Mouse (Mus musculus): ENCODE measurements at regions not wholly inside any gene's neighbourhood (a gene's known extent, or its start where the extent isn't known, plus 50 kb on each side); places are given as distances from the start of the nearest gene placed in this dataset.

GRCm38 (mm10) chr13:60002098-60002497 lies 175.1 kb downstream of the Gas1 start:
- Histone ChIP-seq H3K9ac (replicated peaks; ENCODE audit: low read depth) (no peak overlapping the region), H3K27me3 (replicated peaks; ENCODE audit: insufficient read depth, low read length) (no peaks in the 10 kb centered on the region), H3K9me3 (ENCODE audit: low read length) (no peaks in the 10 kb centered on the region), H3K4me1 (ENCODE audit: insufficient read depth, low read depth, low read length) (no peaks in the 10 kb centered on the region), H3K4me2 (replicated peaks; ENCODE audit: low read depth, low read length) (no peak overlapping the region), H3K27ac (ENCODE audit: low read length) (no peak overlapping the region), H3K4me3 (ENCODE audit: low read depth, low read length) (no peak overlapping the region), H3K36me3 (ENCODE audit: insufficient read depth, low read length) (no peaks in the 10 kb centered on the region)
- DNase-seq (ENCODE audit: low spot score), result no peak
- TF ChIP-seq EP300 (IDR thresholded peaks at IDR 0.05), result no peak
- no peak for TF ChIP-seq CTCF (IDR thresholded peaks at IDR 0.05)
- 87% methylated on average over 8 of the region's 8 CpGs for WGBS
- no peak for ATAC-seq

- Histone ChIP-seq H3K4me1 (ENCODE audit: insufficient read depth, low read depth, low read length) (no peaks in the 10 kb centered on the region), H3K4me2 (replicated peaks; ENCODE audit: low read depth, low read length) (no peak overlapping the region), H3K27me3 (replicated peaks; ENCODE audit: insufficient read depth, low read length) (no peaks in the 10 kb centered on the region), H3K27ac (ENCODE audit: low read length) (no peak overlapping the region), H3K4me3 (ENCODE audit: low read depth, low read length) (no peak overlapping the region), H3K36me3 (ENCODE audit: insufficient read depth, low read length) (no peaks in the 10 kb centered on the region), H3K9ac (replicated peaks; ENCODE audit: low read depth) (no peak overlapping the region), H3K9me3 (ENCODE audit: low read length) (no peaks in the 10 kb centered on the region)
- no peak for DNase-seq (ENCODE audit: low spot score)
- no peak for ATAC-seq
- 58% methylated on average over 4 of the region's 4 CpGs for WGBS
- TF ChIP-seq CTCF (IDR thresholded peaks at IDR 0.05), result no peak
- TF ChIP-seq EP300 (IDR thresholded peaks at IDR 0.05), result no peak
Measured at GRCm38 (mm10) chr13:60001637-60002036, 175.5 kb downstream of the Gas1 start.

GRCm38 (mm10) chr13:60000618-60001347 lies 176.4 kb downstream of the Gas1 start:
- Histone ChIP-seq H3K4me3 (ENCODE audit: low read depth, low read length) (no peak overlapping the region), H3K4me1 (ENCODE audit: insufficient read depth, low read depth, low read length) (no peaks in the 10 kb centered on the region), H3K27ac (ENCODE audit: low read length) (no peak overlapping the region), H3K27me3 (replicated peaks; ENCODE audit: insufficient read depth, low read length) (no peaks in the 10 kb centered on the region), H3K9ac (replicated peaks; ENCODE audit: low read depth) (no peak overlapping the region), H3K36me3 (ENCODE audit: insufficient read depth, low read length) (no peaks in the 10 kb centered on the region), H3K9me3 (ENCODE audit: low read length) (no peaks in the 10 kb centered on the region), H3K4me2 (replicated peaks; ENCODE audit: low read depth, low read length) (no peak overlapping the region)
- WGBS, result 52% methylated on average over 8 of the region's 8 CpGs
- no peak for TF ChIP-seq EP300 (IDR thresholded peaks at IDR 0.05)
- ATAC-seq (no peak), DNase-seq (ENCODE audit: low spot score) (peak; percentile 14)

DNA sequence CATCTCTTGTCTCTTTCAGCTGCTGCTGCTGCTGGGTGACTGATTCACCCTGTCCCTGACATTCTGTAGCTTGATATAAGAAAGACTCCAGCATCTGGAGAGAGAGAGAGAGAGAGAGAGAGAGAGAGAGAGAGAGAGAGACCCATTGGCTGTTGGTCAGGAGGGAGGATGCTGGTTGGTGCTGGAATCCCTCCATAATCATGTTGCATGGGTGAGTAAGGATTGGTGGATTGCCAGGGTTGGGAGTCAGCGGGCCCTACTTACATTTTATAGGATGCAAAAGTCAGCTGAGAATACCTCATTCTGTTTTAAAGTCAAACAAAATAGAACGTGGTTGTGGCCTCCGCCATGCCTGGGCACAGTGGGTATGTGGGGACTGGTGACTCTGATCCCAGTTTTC lies 174.5 kb upstream of the Tut7 start:
- DNase-seq (ENCODE audit: low spot score), result no peak
- no peak overlapping the region for H3K4me3 ChIP-seq (ENCODE audit: low read depth, low read length)
- H3K27ac ChIP-seq (ENCODE audit: low read length), result no peak overlapping the region
- TF ChIP-seq EP300 (IDR thresholded peaks at IDR 0.05), result no peak
- TF ChIP-seq CTCF (IDR thresholded peaks at IDR 0.05), result no peak
- H3K4me2 ChIP-seq (replicated peaks; ENCODE audit: low read depth, low read length), result no peak overlapping the region
- no peaks in the 10 kb centered on the region for H3K27me3 ChIP-seq (replicated peaks; ENCODE audit: insufficient read depth, low read length)
- H3K9me3 ChIP-seq (ENCODE audit: low read length), result no peaks in the 10 kb centered on the region
- 85% methylated on average over 3 of the region's 3 CpGs for WGBS
- no peak for ATAC-seq
- no peak overlapping the region for H3K9ac ChIP-seq (replicated peaks; ENCODE audit: low read depth)
- H3K36me3 ChIP-seq (ENCODE audit: insufficient read depth, low read length), result no peaks in the 10 kb centered on the region
- H3K4me1 ChIP-seq (ENCODE audit: insufficient read depth, low read depth, low read length), result no peaks in the 10 kb centered on the region

- H3K27me3 ChIP-seq (replicated peaks; ENCODE audit: insufficient read depth, low read length), result no peaks in the 10 kb centered on the region
- H3K9me3 ChIP-seq (ENCODE audit: low read length), result no peaks in the 10 kb centered on the region
- no peak overlapping the region for H3K4me2 ChIP-seq (replicated peaks; ENCODE audit: low read depth, low read length)
- H3K4me3 ChIP-seq (ENCODE audit: low read depth, low read length), result no peak overlapping the region
- no peak overlapping the region for H3K9ac ChIP-seq (replicated peaks; ENCODE audit: low read depth)
- H3K36me3 ChIP-seq (ENCODE audit: insufficient read depth, low read length), result no peaks in the 10 kb centered on the region
- no peak overlapping the region for H3K27ac ChIP-seq (ENCODE audit: low read length)
- H3K4me1 ChIP-seq (ENCODE audit: insufficient read depth, low read depth, low read length), result no peaks in the 10 kb centered on the region
- DNase-seq (ENCODE audit: low spot score), result no peak
- no peak for ATAC-seq
- 64% methylated on average over 13 of the region's 13 CpGs for WGBS
- TF ChIP-seq CTCF (IDR thresholded peaks at IDR 0.05) (no peak), EP300 (IDR thresholded peaks at IDR 0.05) (no peak)
Measured at GRCm38 (mm10) chr13:59996146-59996814, 173.3 kb upstream of the Tut7 start.

DNA sequence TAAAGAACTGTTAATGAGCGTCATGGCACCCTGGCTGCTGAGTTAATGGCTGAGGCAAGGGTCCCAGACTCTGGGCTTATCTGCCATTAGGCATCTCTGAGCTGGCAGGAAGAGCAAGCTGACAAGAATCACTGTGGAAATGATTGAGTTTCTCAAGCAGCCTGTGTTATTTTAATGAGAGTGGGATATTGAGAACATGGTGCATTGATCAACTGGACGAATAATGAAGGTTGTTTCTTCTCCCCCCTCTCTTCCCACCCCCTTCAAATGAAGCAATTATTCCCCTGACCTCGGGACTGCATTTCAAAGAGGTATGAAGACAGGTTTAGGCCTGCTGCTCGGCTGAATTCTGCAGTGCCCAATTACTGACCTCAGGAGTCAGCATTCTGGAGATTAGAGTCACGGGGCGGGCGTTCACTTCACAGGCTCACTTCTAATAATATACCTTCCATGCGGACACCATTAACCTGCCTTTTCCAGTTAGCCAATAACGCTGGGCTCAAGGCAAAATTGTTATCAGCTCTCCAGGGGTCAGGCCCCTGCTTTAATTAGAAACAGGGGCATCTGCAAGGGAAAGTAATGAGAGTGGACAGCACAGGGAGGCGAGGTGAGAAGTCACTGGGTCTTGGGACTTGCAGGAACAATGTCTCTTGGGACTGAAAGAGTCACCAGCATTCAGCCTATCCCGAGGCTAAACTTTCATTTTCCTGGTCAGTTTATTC lies 170.0 kb upstream of the Tut7 start:
- H3K9ac ChIP-seq (replicated peaks; ENCODE audit: low read depth), result no peak overlapping the region
- H3K27ac ChIP-seq (ENCODE audit: low read length), result no peak overlapping the region
- H3K4me3 ChIP-seq (ENCODE audit: low read depth, low read length), result no peak overlapping the region
- H3K9me3 ChIP-seq (ENCODE audit: low read length), result no peaks in the 10 kb centered on the region
- ATAC-seq, result no peak
- DNase-seq (ENCODE audit: low spot score), result no peak
- H3K4me2 ChIP-seq (replicated peaks; ENCODE audit: low read depth, low read length), result no peak overlapping the region
- no peaks in the 10 kb centered on the region for H3K36me3 ChIP-seq (ENCODE audit: insufficient read depth, low read length)
- no peaks in the 10 kb centered on the region for H3K4me1 ChIP-seq (ENCODE audit: insufficient read depth, low read depth, low read length)
- H3K27me3 ChIP-seq (replicated peaks; ENCODE audit: insufficient read depth, low read length), result no peaks in the 10 kb centered on the region
- TF ChIP-seq EP300 (IDR thresholded peaks at IDR 0.05) (no peak), CTCF (IDR thresholded peaks at IDR 0.05) (no peak)
- WGBS, result 67% methylated on average over 11 of the region's 11 CpGs
